Mouse (Mus musculus): ENCODE measurements around the gene Mycbp2. TPM values are rescaled to one million over a fixed set of nuclear protein-coding genes. Genes with fewer than 3 reads are reported as not detected.
A peak's percentile ranks its signal among the peaks of the same experiment; 100 is the strongest.

Mycbp2 gene
- polyA plus RNA-seq, 1 experiment from 2014 or later: 57.0 TPM

- Histone ChIP-seq H3K4me1 (replicated peaks) (peaks cover 5% of the 10 kb centered on the region), H3K4me2 (peak overlapping the region; percentile 11; the same call in 1 of the 2 replicates), H3K9ac (no peak overlapping the region), H3K4me3 (no peak overlapping the region), H3K36me3 (no peaks in the 10 kb centered on the region), H3K9me3 (no peaks in the 10 kb centered on the region), H3K27me3 (no peaks in the 10 kb centered on the region), H3K27ac (replicated peaks) (no peak overlapping the region)
- 15% methylated on average over 10 of the region's 10 CpGs for WGBS
- ATAC-seq (ENCODE audit: low FRiP score, low read depth): no peak
Observed at GRCm38 (mm10) chr14:103065294-103066167, 281.1 kb downstream of the Mycbp2 start.

Other genes with a start within 250 kb of the Mycbp2 start
- gene Fbxl3, start 247.2 kb downstream of the Mycbp2 start, polyA plus RNA-seq (2015; fragmentation: Nextera tagmentation; extraction: Ambion mirVana): 21.5 and 23.0 TPM in 2 replicates
- gene Scel, start 166.5 kb upstream of the Mycbp2 start, polyA plus RNA-seq (2015; fragmentation: Nextera tagmentation; extraction: Ambion mirVana): 0.08 and 0.13 TPM in 2 replicates

Measured in hindbrain, embryonic 15.5 days (tissue).